Mouse (Mus musculus) hindbrain, postnatal 0 days (tissue): ENCODE measurements around the gene Fam151b. TPM values are rescaled to one million over a fixed set of nuclear protein-coding genes. Genes with fewer than 3 reads are reported as not detected.

Source experiments
- ATAC-seq: fragments of 200-750 bp; cut with Nextera tagmentation; 2 replicates; pipeline ENCODE4 v1.8.0; 2017; ENCODE audit warnings: mild to moderate bottlenecking, moderate TSS enrichment, moderate library complexity
- DNase-seq: peaks from one replicate; pipeline ENCODE4 v3.0.0-alpha.2; 2015; ENCODE audit warnings: low spot score
- H3K27ac ChIP-seq: fragments of 300-500 bp; sonication (generic); 2 replicates; pipeline ENCODE4 v1.5.1; 2014; ENCODE audit warnings: mild to moderate bottlenecking
- H3K27me3 ChIP-seq: fragments of 300-500 bp; sonication (generic); 2 replicates; pipeline ENCODE4 v1.6.1; 2014; ENCODE audit warnings: low read length, mixed read lengths; ENCODE audit not compliant: insufficient read depth
- H3K36me3 ChIP-seq: fragments of 300-500 bp; sonication (generic); 2 replicates; pipeline ENCODE4 v1.6.1; 2014; ENCODE audit warnings: low read length, mixed read lengths; ENCODE audit not compliant: insufficient read depth
- H3K4me1 ChIP-seq: fragments of 300-500 bp; sonication (generic); 2 replicates; pipeline ENCODE4 v1.6.1; 2014; ENCODE audit warnings: antibody characterized with exemption, low read length, mixed read lengths; ENCODE audit not compliant: insufficient read depth
- H3K4me2 ChIP-seq: fragments of 300-500 bp; sonication (generic); 2 replicates; pipeline ENCODE4 v1.6.1; 2014; ENCODE audit warnings: low read depth, mild to moderate bottlenecking, low read length, moderate library complexity, mixed read lengths
- H3K4me3 ChIP-seq: fragments of 300-500 bp; sonication (generic); 2 replicates; pipeline ENCODE4 v1.5.1; 2014; ENCODE audit warnings: low read length
- H3K9ac ChIP-seq: fragments of 300-500 bp; sonication (generic); replicated peaks from 2 replicates; pipeline ENCODE4 v1.6.1; 2014; ENCODE audit warnings: mild to moderate bottlenecking, low read length, moderate library complexity, mixed read lengths
- H3K9me3 ChIP-seq: fragments of 300-500 bp; sonication (generic); 2 replicates; pipeline ENCODE4 v1.6.1; 2016; ENCODE audit warnings: low read length, mixed read lengths
- CTCF ChIP-seq: IDR thresholded peaks from 2 replicates; pipeline ENCODE4 v1.5.1; 2016; ENCODE audit warnings: antibody characterized with exemption, control low read depth, low read depth
- WGBS: fragments of 180-500 bp; shearing (Covaris S2); extraction: QIAGEN DNeasy Blood & Tissue Kit; methylation state at CpG from one replicate; pipeline ENCODE4 v1.1.7; 2014; 5-methylcytosine and 5-hydroxymethylcytosine counted together
- polyA plus RNA-seq: library from polyadenylated mRNA; unstranded; fragments of >200 nt; fragmentation: Nextera tagmentation; extraction: Ambion mirVana; gene quantifications from 2 replicates; pipeline ENCODE4 v1.2.1, GENCODE M21; 2015
- total RNA-seq: library from RNA; depleted of rRNA; stranded (reverse); fragments of >200 nt; gene quantifications from 2 replicates; pipeline ENCODE4 v1.2.3, GENCODE M21; 2014; rRNA removed

The Fam151b gene
- total and polyA plus RNA-seq, 2 experiments from 2014 or later = 0.16 to 4.1 TPM

DNA sequence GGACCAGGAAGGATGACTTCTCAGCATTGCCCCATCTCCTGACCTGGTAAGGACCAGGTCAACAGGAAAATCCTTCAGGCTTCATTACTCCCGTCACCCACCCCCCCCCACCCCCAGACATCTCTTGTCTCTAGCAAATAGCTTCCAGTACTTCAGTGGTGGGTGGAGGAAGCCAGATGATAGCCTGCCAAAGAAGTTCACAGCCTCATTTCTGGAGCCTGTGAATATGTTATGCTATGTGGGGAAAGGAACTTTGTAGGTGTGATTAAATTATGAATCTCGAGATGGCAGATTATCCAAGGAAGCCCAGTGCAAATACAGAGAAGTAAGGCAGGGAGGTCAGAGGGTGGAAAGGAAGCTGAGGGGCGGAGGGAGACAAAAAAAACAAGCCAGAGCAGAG, 60.1 kb downstream of the Fam151b start:
- no peaks in the 10 kb centered on the region for H3K9me3 ChIP-seq
- TF ChIP-seq CTCF = no peak
- no peak overlapping the region for H3K27ac ChIP-seq
- ATAC-seq = no peak
- no peak overlapping the region for H3K4me2 ChIP-seq
- no peaks in the 10 kb centered on the region for H3K36me3 ChIP-seq
- no peak overlapping the region for H3K9ac ChIP-seq
- peaks cover 4% of the 10 kb centered on the region; the same call in 1 of the 2 replicates for H3K27me3 ChIP-seq
- no peak overlapping the region for H3K4me3 ChIP-seq
- no peak for DNase-seq
- 52% methylated on average over 3 of the region's 3 CpGs for WGBS
- 0 out of 2 replicates have a peak, but pooled peaks cover 4% of the 10 kb centered on the region for H3K4me1 ChIP-seq

DNA sequence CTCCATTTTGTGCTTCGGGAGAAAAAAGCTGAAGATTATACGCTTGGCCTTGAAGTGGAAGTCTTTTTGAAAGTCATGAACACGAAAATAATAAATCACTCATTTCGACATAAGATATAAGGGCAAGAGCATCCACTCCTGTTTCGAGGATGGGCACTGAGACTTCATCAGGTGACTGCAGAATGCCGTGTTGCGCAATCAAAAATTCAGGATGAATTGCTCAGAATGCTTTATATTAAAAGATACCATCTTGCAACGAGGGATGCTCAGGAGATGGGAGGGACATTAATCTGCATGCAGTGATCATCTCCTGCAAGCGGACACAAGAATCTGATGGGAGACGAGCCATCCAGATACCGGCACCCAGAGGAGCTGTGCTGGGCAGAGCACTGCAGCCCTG, 64.2 kb downstream of the Fam151b start:
- Histone ChIP-seq H3K36me3 (no peaks in the 10 kb centered on the region), H3K4me3 (no peak overlapping the region), H3K27me3 (peaks cover 2% of the 10 kb centered on the region; the same call in 1 of the 2 replicates), H3K4me1 (no peaks in the 10 kb centered on the region), H3K4me2 (no peak overlapping the region), H3K9ac (no peak overlapping the region), H3K9me3 (no peaks in the 10 kb centered on the region), H3K27ac (no peak overlapping the region)
- 87% methylated on average over 11 of the region's 11 CpGs for WGBS
- DNase-seq (no peak), ATAC-seq (no peak)
- TF ChIP-seq CTCF = no peak

DNA sequence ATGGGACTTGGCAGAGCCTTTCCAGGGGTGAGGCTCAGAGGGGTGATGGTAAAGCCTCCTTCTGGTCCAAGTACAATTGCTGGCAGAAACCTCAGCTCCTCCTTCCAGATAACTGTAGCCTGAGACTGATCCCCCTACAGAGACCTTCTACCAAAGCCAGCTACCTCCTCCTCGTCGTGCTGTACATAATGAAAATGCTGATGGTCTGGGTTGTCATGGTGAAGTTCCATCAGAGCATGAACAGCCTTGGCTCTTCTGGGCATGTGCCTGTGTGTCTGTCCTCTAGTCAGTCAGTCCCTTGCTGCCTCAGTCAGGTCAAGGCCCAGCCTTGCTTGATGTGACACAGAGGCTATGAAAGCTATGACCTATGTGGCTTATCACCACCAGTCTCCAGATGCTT, 73.3 kb downstream of the Fam151b start:
- Histone ChIP-seq H3K27me3 (no peaks in the 10 kb centered on the region), H3K9ac (no peak overlapping the region), H3K27ac (no peak overlapping the region), H3K4me1 (0 out of 2 replicates have a peak, but pooled peaks cover 5% of the 10 kb centered on the region), H3K36me3 (no peaks in the 10 kb centered on the region), H3K4me2 (no peak overlapping the region), H3K9me3 (no peaks in the 10 kb centered on the region), H3K4me3 (no peak overlapping the region)
- no peak for DNase-seq
- TF ChIP-seq CTCF = no peak
- WGBS = 45% methylated on average over 2 of the region's 2 CpGs
- ATAC-seq = no peak

DNA sequence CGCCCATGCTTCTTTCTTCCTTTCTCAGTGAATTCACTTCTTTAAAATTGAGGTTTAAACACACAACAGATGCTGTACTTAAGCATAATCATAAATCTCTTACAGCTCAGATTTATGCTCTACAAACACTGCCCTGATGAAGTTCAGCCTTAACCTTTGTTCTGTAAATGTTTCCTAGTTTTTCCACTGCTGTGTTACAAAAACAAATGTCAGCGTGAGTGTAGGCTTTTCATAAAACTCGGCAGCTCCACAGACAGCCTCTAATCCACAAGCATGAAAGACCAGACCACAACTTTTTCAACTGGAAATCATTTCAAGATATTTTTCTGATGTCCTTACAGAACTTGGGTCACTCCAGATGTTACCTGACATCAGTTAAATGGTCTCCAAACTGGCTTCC, 80.3 kb downstream of the Fam151b start:
- Histone ChIP-seq H3K4me3 (no peak overlapping the region), H3K27me3 (no peaks in the 10 kb centered on the region), H3K4me1 (no peaks in the 10 kb centered on the region), H3K9ac (no peak overlapping the region), H3K9me3 (no peaks in the 10 kb centered on the region), H3K36me3 (no peaks in the 10 kb centered on the region), H3K4me2 (no peak overlapping the region), H3K27ac (no peak overlapping the region)
- TF ChIP-seq CTCF = no peak
- DNase-seq (no peak), ATAC-seq (no peak)
- 92% methylated on average over 3 of the region's 3 CpGs for WGBS

DNA sequence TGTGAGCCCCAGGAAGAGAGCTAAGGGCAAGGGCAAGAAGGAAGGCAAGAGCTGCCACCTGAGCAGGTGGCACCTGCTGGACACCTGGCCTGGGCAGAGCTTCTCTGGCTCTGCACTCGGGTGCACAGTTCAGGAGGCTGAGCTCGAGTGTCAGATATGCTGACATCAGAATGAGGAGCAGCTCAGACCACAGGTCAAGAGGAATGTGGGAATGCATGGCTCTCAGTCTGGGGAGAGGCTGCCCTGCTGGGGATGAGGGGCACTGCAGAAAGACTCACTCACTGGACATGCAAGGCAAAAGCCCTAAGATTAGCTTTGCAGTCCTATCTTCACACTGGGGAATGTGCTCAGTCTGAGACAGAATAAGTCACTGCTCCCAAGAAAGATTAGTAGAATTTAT, 81.8 kb downstream of the Fam151b start:
- H3K9me3 ChIP-seq = no peaks in the 10 kb centered on the region
- H3K27me3 ChIP-seq = no peaks in the 10 kb centered on the region
- TF ChIP-seq CTCF = no peak
- H3K9ac ChIP-seq = no peak overlapping the region
- no peaks in the 10 kb centered on the region for H3K4me1 ChIP-seq
- WGBS = 55% methylated on average over 2 of the region's 2 CpGs
- H3K36me3 ChIP-seq = no peaks in the 10 kb centered on the region
- no peak overlapping the region for H3K4me3 ChIP-seq
- DNase-seq = no peak
- no peak overlapping the region for H3K27ac ChIP-seq
- ATAC-seq = no peak
- H3K4me2 ChIP-seq = no peak overlapping the region

Other genes with a start within 250 kb of the Fam151b start
- gene Gm20379, start 178.0 kb downstream of the Fam151b start, total RNA-seq = not detected in 2 replicates
- 0.73 and 0.83 TPM in 2 replicates for gene Gm20379, start 178.0 kb downstream of the Fam151b start, polyA plus RNA-seq
- 4.1 and 4.3 TPM in 2 replicates for gene Dhfr, start 129.3 kb downstream of the Fam151b start, total RNA-seq
- gene Dhfr, start 129.3 kb downstream of the Fam151b start, polyA plus RNA-seq = 4.5 and 5.3 TPM in 2 replicates
- gene Msh3, start 129.0 kb downstream of the Fam151b start, total RNA-seq = 14.4 and 15.0 TPM in 2 replicates
- 21.1 and 21.9 TPM in 2 replicates for gene Msh3, start 129.0 kb downstream of the Fam151b start, polyA plus RNA-seq
- gene Ankrd34b, start 58.1 kb downstream of the Fam151b start, total RNA-seq = 5.9 and 9.1 TPM in 2 replicates
- 5.0 and 5.8 TPM in 2 replicates for gene Ankrd34b, start 58.1 kb downstream of the Fam151b start, polyA plus RNA-seq
- 10.6 and 13.5 TPM in 2 replicates for gene Zfyve16, start 46.9 kb upstream of the Fam151b start, total RNA-seq
- 5.7 and 6.4 TPM in 2 replicates for gene Zfyve16, start 46.9 kb upstream of the Fam151b start, polyA plus RNA-seq
- gene Spz1, start 92.2 kb upstream of the Fam151b start, total RNA-seq = not detected in 2 replicates
- gene Spz1, start 92.2 kb upstream of the Fam151b start, polyA plus RNA-seq = not detected in 2 replicates
- gene Serinc5, start 127.1 kb upstream of the Fam151b start, total RNA-seq = 42.8 and 52.5 TPM in 2 replicates
- gene Serinc5, start 127.1 kb upstream of the Fam151b start, polyA plus RNA-seq = 14.3 and 14.8 TPM in 2 replicates